Mouse (Mus musculus) liver, embryonic 15.5 days (tissue): Measurements from ENCODE around the gene Xylt1. TPM values are rescaled to one million over a fixed set of nuclear protein-coding genes. Genes with fewer than 3 reads are reported as not detected.

Experiments
- ATAC-seq: fragments of 200-750 bp; cut with Nextera tagmentation; 2 replicates; pipeline ENCODE4 v1.8.0; 2017; ENCODE audit warnings: moderate number of reproducible peaks, mild to moderate bottlenecking, moderate library complexity; ENCODE audit not compliant: insufficient read depth
- H3K27ac ChIP-seq: fragments of 300-500 bp; sonication (generic); replicated peaks from 2 replicates; pipeline ENCODE4 v1.5.1; 2015; ENCODE audit warnings: mild to moderate bottlenecking, inconsistent platforms
- H3K27me3 ChIP-seq: fragments of 300-500 bp; sonication (generic); 2 replicates; pipeline ENCODE4 v1.6.1; 2015; ENCODE audit warnings: mild to moderate bottlenecking, inconsistent platforms
- H3K36me3 ChIP-seq: fragments of 300-500 bp; sonication (generic); replicated peaks from 2 replicates; pipeline ENCODE4 v1.6.1; 2015; ENCODE audit warnings: moderate library complexity, mild to moderate bottlenecking, inconsistent platforms
- H3K4me1 ChIP-seq: fragments of 300-500 bp; sonication (generic); replicated peaks from 2 replicates; pipeline ENCODE4 v1.6.1; 2015; ENCODE audit warnings: inconsistent platforms
- H3K4me2 ChIP-seq: fragments of 300-500 bp; sonication (generic); 2 replicates; pipeline ENCODE4 v1.6.1; 2015; ENCODE audit warnings: moderate library complexity, mild to moderate bottlenecking, inconsistent platforms
- H3K4me3 ChIP-seq: fragments of 300-500 bp; sonication (generic); replicated peaks from 2 replicates; pipeline ENCODE4 v1.5.1; 2015; ENCODE audit warnings: mild to moderate bottlenecking, inconsistent platforms
- H3K9ac ChIP-seq: fragments of 300-500 bp; sonication (generic); 2 replicates; pipeline ENCODE4 v1.6.1; 2015; ENCODE audit warnings: moderate library complexity, mild to moderate bottlenecking, inconsistent platforms
- H3K9me3 ChIP-seq: fragments of 300-500 bp; sonication (generic); replicated peaks from 2 replicates; pipeline ENCODE4 v1.6.1; 2016; ENCODE audit warnings: inconsistent platforms
- WGBS: fragments of 180-500 bp; shearing (Covaris S2); methylation state at CpG from one replicate; pipeline ENCODE4 v1.1.7; 2015; ENCODE audit warnings: mixed read lengths; ENCODE audit not compliant: insufficient replicate concordance; 5-methylcytosine and 5-hydroxymethylcytosine counted together
- polyA plus RNA-seq: library from polyadenylated mRNA; unstranded; fragments of >200 nt; fragmentation: Nextera tagmentation; extraction: Ambion mirVana; gene quantifications from 2 replicates; pipeline ENCODE4 v1.2.1, GENCODE M21; 2015

Xylt1 gene
- polyA plus RNA-seq, 1 experiment from 2014 or later: 0.24 TPM

DNA sequence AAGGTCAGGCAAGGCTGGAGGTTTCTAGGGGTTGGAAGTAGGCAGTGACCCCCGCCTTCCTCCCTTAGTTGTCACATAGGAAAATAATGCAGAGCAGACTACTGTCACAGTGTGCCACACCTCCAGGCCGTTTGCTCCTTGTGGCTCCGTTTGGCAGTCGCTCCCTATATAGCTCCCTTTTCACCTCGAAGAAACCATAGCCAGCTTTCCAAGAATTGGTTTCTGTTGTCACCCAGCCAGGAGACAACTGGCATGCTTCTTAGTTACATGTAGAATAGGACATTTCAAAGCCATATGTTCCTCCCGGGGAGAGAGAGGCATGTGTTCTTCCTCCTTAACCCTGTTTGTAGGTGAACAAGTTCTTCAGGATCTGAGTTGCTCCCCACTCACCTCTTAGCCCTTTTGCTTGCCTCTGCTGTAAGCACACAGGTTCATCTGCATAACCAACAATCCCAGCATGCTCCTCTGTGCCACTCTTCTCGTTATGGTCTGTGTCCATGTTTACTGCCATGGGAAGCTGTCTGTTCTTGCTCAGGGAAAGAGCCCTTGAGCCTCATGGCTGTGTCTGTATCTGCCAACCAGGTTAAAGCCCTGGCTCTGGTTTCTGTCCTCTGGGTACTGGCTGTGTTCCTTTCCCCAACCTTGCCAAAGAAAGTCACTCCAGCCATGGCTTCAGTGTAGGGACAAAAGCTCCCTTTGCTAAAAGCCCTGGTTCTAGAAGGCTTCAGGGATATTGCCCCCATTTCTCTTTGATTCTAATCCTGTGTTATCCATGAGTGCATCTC is 143.8 kb downstream of the Xylt1 start:
- 46% methylated on average over 7 of the region's 7 CpGs for WGBS
- Histone ChIP-seq H3K36me3 (no peaks in the 10 kb centered on the region), H3K9ac (no peak overlapping the region), H3K27me3 (no peaks in the 10 kb centered on the region), H3K4me2 (no peak overlapping the region), H3K27ac (no peak overlapping the region), H3K4me1 (no peaks in the 10 kb centered on the region), H3K4me3 (no peak overlapping the region), H3K9me3 (no peaks in the 10 kb centered on the region)
- ATAC-seq: no peak

DNA sequence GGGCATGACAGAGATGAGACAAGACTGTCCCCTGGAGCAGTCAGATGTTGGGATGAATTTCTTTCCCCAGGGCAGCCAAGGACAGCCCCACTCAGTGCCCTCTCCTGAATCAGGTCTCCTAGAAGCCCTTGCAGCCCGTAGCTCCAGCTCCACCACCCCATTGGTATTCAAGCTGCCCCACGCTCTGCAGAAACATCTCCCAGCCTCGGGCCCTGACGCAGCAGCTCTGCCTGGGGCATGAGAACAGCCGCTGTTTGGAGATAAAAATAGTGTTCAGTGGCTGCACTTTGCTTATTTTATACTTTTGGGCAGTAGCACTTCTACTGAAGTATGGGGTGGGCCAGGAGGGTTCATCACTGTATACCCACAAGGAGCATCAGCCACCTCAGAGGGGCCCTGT is 144.9 kb downstream of the Xylt1 start:
- H3K9me3 ChIP-seq: no peaks in the 10 kb centered on the region
- no peak overlapping the region for H3K9ac ChIP-seq
- no peaks in the 10 kb centered on the region for H3K27me3 ChIP-seq
- ATAC-seq: no peak
- H3K27ac ChIP-seq: no peak overlapping the region
- no peak overlapping the region for H3K4me3 ChIP-seq
- no peaks in the 10 kb centered on the region for H3K4me1 ChIP-seq
- no peaks in the 10 kb centered on the region for H3K36me3 ChIP-seq
- 63% methylated on average over 5 of the region's 5 CpGs for WGBS
- no peak overlapping the region for H3K4me2 ChIP-seq

DNA sequence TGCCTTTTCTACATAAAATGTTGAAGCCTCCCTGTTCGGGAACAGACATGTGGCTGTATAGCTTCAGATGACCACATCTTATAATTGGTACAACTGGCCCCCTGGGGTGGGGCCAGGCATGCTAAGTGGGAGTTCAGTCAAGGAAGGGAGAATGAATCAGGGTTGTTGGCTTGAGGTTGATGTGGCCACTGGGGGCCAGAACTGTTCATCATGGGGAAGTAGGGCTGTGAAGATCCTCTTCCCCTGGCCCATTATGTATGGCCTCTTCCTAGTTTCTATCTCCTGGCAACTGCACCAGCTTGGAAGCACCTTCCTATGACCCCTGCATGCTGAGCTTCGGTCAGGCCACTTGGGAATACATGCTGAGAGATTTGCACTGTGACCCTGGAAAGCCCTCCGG is 145.8 kb downstream of the Xylt1 start:
- Histone ChIP-seq H3K4me2 (no peak overlapping the region), H3K9me3 (no peaks in the 10 kb centered on the region), H3K4me3 (no peak overlapping the region), H3K4me1 (no peaks in the 10 kb centered on the region), H3K9ac (no peak overlapping the region), H3K27ac (no peak overlapping the region), H3K36me3 (no peaks in the 10 kb centered on the region), H3K27me3 (no peaks in the 10 kb centered on the region)
- no peak for ATAC-seq
- WGBS: 63% methylated on average over 3 of the region's 3 CpGs

DNA sequence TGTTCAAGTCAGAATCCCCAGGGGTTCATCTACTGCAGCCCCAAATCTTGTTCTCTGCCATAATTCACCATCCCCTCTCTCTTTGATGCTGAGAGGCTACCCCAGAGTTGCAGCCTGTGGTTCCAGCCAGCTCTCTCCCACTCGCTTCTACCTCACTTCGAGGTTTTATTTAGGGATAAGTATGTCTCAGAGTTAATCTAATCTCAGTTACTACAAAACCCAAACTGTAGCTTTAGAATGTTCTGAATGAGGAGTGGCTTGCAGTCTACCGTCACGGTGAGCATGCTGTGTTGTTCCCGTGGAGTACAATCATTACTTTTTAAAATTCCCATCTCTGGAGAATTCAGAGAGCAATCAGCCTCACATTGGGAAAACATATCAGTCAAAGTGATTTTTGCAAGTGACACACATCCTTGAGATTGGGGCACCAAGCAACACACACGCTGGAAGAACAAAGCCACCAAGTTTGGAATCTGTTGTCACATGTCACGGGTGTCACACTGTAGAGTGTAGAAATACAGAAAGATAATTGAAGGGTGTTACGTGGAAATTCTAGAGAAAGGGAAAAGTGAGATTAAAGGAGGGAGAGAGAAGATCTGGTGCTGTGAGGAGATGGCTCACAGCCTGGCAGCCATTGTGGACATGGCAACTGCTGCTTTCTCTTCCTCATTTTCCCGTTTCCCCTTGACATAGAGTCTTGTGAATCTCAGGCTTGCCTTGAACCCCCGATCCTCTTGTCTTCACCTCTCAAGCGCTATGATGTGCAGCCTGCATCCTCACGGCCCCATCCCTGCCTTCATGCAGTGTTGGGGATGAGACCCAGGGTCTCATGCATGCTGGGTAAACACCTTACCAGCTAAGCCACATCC is 149.2 kb downstream of the Xylt1 start:
- no peak overlapping the region for H3K27ac ChIP-seq
- H3K9ac ChIP-seq: no peak overlapping the region
- H3K36me3 ChIP-seq: no peaks in the 10 kb centered on the region
- H3K4me1 ChIP-seq: no peaks in the 10 kb centered on the region
- H3K9me3 ChIP-seq: no peaks in the 10 kb centered on the region
- no peak overlapping the region for H3K4me3 ChIP-seq
- ATAC-seq: no peak
- no peaks in the 10 kb centered on the region for H3K27me3 ChIP-seq
- no peak overlapping the region for H3K4me2 ChIP-seq
- 66% methylated on average over 12 of the region's 12 CpGs for WGBS

DNA sequence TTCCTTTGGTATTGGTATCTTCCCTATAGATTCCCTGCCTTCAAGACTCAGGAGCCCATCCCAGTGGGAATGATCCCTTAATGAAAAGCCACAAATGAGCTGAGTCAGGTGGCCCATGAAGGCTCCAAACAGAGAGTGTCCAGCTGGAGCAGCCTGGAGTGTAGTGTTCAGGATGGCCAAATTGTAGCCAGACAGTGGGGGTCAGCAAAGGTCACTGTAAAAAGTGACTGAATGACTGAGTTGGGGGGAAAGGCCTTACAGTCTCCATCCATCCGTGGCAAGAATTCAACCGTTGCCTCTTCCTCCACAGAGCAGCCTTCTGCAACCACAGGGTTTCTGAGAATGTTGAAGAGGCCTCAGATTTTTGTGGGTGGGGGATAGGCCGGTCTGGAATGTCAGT is 151.9 kb downstream of the Xylt1 start:
- Histone ChIP-seq H3K9me3 (no peaks in the 10 kb centered on the region), H3K36me3 (no peaks in the 10 kb centered on the region), H3K27ac (no peak overlapping the region), H3K4me2 (no peak overlapping the region), H3K9ac (no peak overlapping the region), H3K4me3 (no peak overlapping the region), H3K4me1 (no peaks in the 10 kb centered on the region), H3K27me3 (no peaks in the 10 kb centered on the region)
- ATAC-seq: no peak
- WGBS: 49% methylated on average over 3 of the region's 3 CpGs

DNA sequence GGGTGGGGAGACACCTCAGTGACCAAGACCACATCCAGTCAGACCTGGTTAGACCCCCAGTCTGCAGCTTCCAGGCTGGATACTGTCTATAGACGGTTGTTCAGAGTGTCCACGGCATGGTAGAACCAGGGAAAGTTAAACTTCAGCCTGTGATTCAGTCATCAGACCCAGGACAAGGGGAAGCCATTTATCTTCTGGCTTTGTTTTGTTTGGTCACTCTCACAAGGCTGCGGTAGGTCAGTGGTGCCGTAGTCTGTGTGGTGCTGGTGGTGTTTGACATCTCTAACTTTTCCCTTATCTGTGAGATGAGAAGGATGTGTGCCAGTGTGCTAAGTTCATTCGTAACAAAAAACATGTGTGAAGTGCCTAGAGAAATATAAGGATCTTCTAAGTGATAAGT is 152.4 kb downstream of the Xylt1 start:
- no peaks in the 10 kb centered on the region for H3K27me3 ChIP-seq
- 41% methylated on average over 5 of the region's 5 CpGs for WGBS
- H3K27ac ChIP-seq: no peak overlapping the region
- no peak overlapping the region for H3K4me2 ChIP-seq
- no peaks in the 10 kb centered on the region for H3K4me1 ChIP-seq
- H3K9ac ChIP-seq: no peak overlapping the region
- no peaks in the 10 kb centered on the region for H3K9me3 ChIP-seq
- H3K4me3 ChIP-seq: no peak overlapping the region
- no peak for ATAC-seq
- H3K36me3 ChIP-seq: no peaks in the 10 kb centered on the region

DNA sequence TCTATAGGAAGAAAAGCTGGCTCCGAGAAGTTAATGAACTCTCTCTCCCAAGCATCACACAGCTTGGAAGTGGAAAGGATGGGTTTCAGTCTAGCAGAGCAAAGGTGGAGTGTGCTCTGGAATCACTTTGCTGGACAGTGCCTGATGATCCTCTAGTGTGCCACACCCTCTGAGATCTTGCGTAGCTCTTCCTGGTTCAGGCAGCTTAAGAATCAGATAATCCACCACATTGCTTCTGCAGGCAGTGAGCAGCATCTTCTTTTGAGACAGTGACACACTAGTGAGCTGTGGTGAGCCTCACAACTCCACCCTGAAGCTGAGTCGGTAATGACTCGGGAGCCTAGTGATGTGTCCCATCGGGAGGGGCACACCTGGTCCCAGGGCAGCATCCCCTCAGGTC is 159.2 kb downstream of the Xylt1 start:
- Histone ChIP-seq H3K27me3 (no peaks in the 10 kb centered on the region), H3K4me3 (no peak overlapping the region), H3K36me3 (no peaks in the 10 kb centered on the region), H3K4me2 (no peak overlapping the region), H3K27ac (no peak overlapping the region), H3K4me1 (no peaks in the 10 kb centered on the region), H3K9me3 (no peaks in the 10 kb centered on the region), H3K9ac (no peak overlapping the region)
- 46% methylated on average over 5 of the region's 5 CpGs for WGBS
- no peak for ATAC-seq

DNA sequence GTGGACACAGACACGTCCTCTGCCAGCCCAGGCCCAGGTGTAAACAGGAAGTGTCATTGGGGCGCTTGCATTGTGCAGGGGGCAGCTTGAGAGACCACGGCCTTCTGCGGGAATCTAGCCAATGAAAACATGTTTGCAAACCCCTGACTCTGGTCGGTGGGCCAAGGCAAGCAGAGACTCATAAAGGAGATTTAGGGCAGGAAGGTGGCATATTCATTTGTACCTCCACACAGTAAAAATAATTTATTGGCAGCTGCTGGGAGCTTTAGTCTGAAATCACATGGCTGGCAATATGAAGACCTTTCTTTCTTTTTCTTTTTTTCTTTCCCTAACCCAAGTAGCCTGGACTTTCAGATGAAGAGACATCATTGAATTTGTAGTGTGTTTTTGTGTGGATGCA is 159.6 kb downstream of the Xylt1 start:
- Histone ChIP-seq H3K9me3 (no peaks in the 10 kb centered on the region), H3K27me3 (no peaks in the 10 kb centered on the region), H3K4me3 (no peak overlapping the region), H3K36me3 (no peaks in the 10 kb centered on the region), H3K4me1 (no peaks in the 10 kb centered on the region), H3K27ac (no peak overlapping the region), H3K4me2 (no peak overlapping the region), H3K9ac (no peak overlapping the region)
- WGBS: 29% methylated on average over 5 of the region's 5 CpGs
- no peak for ATAC-seq

DNA sequence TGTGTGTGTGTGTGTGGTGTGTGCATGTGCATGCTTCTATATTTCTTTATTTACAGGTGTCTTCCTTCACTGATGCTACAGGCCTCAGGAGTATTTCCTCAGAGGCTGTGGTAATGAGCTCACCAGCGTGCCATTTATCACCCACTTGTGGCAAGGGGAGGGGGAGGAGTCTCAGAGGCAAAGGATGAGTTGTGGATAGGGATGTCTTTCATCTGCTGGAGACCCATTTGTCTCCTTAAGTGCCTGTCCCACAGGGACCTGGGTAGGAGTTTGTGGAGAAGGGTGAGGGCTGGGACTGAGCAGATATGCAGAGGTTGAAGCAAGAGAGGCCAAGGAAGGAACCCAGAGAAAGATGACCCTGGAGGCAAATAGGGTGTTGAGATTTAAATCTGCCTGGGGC is 160.3 kb downstream of the Xylt1 start:
- Histone ChIP-seq H3K4me1 (no peaks in the 10 kb centered on the region), H3K9me3 (no peaks in the 10 kb centered on the region), H3K27me3 (no peaks in the 10 kb centered on the region), H3K4me3 (no peak overlapping the region), H3K4me2 (no peak overlapping the region), H3K9ac (no peak overlapping the region), H3K27ac (no peak overlapping the region), H3K36me3 (no peaks in the 10 kb centered on the region)
- ATAC-seq: no peak
- 43% methylated on average over 1 of the region's 1 CpGs for WGBS

DNA sequence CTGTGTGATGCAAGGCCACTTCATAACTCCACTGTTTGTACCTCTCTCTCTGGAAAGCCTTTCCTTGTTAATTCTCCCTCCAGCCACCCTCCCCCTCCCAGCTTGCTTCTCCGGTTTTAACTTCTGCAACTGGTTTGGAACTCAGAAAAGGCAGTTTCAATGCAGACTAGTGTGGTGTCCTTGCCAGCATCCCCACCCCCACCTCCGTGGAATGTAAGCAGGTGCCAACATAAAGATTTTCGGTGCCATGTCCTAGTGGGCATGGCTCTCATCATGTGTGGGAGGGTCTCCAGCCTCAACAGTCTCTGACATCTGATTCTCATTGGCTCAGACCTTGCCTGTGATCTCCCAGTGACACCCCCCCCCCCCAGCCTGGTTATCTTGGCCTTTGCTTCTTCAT is 160.9 kb downstream of the Xylt1 start:
- H3K4me1 ChIP-seq: no peaks in the 10 kb centered on the region
- H3K27me3 ChIP-seq: no peaks in the 10 kb centered on the region
- H3K4me2 ChIP-seq: no peak overlapping the region
- no peaks in the 10 kb centered on the region for H3K36me3 ChIP-seq
- no peak overlapping the region for H3K9ac ChIP-seq
- no peaks in the 10 kb centered on the region for H3K9me3 ChIP-seq
- H3K27ac ChIP-seq: no peak overlapping the region
- ATAC-seq: no peak
- H3K4me3 ChIP-seq: no peak overlapping the region
- 62% methylated on average over 3 of the region's 3 CpGs for WGBS

DNA sequence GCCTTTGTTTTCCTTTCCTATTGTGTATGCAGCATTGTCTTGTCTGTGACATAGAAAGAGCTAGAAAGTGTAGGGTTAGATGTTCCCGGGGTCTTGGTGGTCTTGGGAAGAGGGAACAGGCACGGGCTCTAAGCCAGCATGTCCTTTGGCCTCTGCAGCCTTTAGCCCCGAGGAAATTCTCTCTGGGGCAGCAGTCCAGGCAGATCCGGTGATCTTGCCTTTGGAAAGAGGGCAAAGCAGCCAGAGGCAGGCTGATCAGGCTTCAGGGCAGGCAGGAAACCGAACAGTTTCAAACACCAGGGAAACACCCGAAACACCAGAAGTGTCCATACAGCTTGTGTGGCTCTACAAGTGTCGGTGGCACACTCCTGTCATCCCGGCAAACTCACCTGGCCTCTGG is 162.3 kb downstream of the Xylt1 start:
- Histone ChIP-seq H3K27ac (no peak overlapping the region), H3K9ac (no peak overlapping the region), H3K4me2 (no peak overlapping the region), H3K4me3 (no peak overlapping the region), H3K4me1 (no peaks in the 10 kb centered on the region), H3K9me3 (no peaks in the 10 kb centered on the region), H3K36me3 (no peaks in the 10 kb centered on the region), H3K27me3 (no peaks in the 10 kb centered on the region)
- ATAC-seq: no peak
- 56% methylated on average over 8 of the region's 8 CpGs for WGBS
